Mouse (Mus musculus) forebrain, embryonic 10.5 days (tissue): ENCODE data around the gene Phc3. TPM values are rescaled to one million over a fixed set of nuclear protein-coding genes. Genes with fewer than 3 reads are reported as not detected.
"Not testable (repeated sequence)": the region's sequence is repeated elsewhere in the genome, so short reads cannot be mapped to it uniquely, and the experiment has no call there.

Experiments
- DNase-seq: peaks from one replicate; pipeline ENCODE4 v3.0.0-alpha.2; 2017; ENCODE audit warnings: low spot score; ENCODE audit errors: extremely low spot score
- H3K27ac ChIP-seq: fragments of 300-500 bp; sonication (generic); 2 replicates; pipeline ENCODE4 v1.5.1; 2016; ENCODE audit warnings: mild to moderate bottlenecking
- H3K27me3 ChIP-seq: fragments of 300-500 bp; sonication (generic); 2 replicates; pipeline ENCODE4 v1.6.1; 2016; ENCODE audit warnings: mild to moderate bottlenecking; ENCODE audit not compliant: poor library complexity, severe bottlenecking
- H3K36me3 ChIP-seq: fragments of 300-500 bp; sonication (generic); replicated peaks from 2 replicates; pipeline ENCODE4 v1.6.1; 2016; ENCODE audit warnings: mild to moderate bottlenecking, moderate library complexity
- H3K4me1 ChIP-seq: fragments of 300-500 bp; sonication (generic); 2 replicates; pipeline ENCODE4 v1.6.1; 2016
- H3K4me3 ChIP-seq: fragments of 300-500 bp; sonication (generic); 2 replicates; pipeline ENCODE4 v1.5.1; 2016; ENCODE audit warnings: mild to moderate bottlenecking, moderate library complexity
- H3K9me3 ChIP-seq: fragments of 300-500 bp; sonication (generic); 2 replicates; pipeline ENCODE4 v1.6.1; 2016; ENCODE audit warnings: mild to moderate bottlenecking, moderate library complexity
- WGBS: fragments of 180-500 bp; shearing (Covaris S2); methylation state at CpG from one replicate; pipeline ENCODE4 v1.1.7; 2016; 5-methylcytosine and 5-hydroxymethylcytosine counted together
- polyA plus RNA-seq: library from polyadenylated mRNA; unstranded; fragments of >200 nt; fragmentation: Nextera tagmentation; extraction: Ambion mirVana; gene quantifications from 2 replicates; pipeline ENCODE4 v1.2.1, GENCODE M21; 2016

The Phc3 gene
- polyA plus RNA-seq, 1 experiment from 2014 or later, result 5.9 TPM

DNA sequence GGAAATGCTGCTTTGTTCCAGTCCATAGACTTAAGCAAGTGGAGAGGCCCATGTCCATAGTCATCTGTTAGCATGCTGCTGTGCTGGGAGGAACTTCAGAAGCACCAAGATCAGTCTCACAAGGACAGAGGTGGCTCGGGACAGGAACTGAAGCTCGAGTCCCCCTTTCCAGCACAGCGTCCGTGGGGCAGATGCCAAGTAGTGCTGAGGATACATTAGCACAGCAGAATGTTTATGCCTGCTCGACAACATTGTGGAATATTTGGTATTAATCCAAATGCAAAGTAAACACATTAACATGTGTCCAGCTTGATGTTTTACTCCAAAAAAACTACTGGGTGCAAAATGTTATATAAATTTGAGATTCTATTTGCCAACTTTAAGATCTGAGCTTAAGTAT is 72.5 kb downstream of the Phc3 start:
- Histone ChIP-seq H3K27ac (no peak overlapping the region), H3K27me3 (no peaks in the 10 kb centered on the region), H3K36me3 (peaks cover 42% of the 10 kb centered on the region), H3K4me1 (no peaks in the 10 kb centered on the region), H3K9me3 (no peaks in the 10 kb centered on the region), H3K4me3 (no peak overlapping the region)
- DNase-seq, result no peak
- WGBS, result 90% methylated on average over 5 of the region's 5 CpGs

- H3K4me3 ChIP-seq, result no peak overlapping the region
- H3K4me1 ChIP-seq, result peaks cover 10% of the 10 kb centered on the region; the same call in 1 of the 2 replicates
- H3K27ac ChIP-seq, result no peak overlapping the region
- no peaks in the 10 kb centered on the region for H3K36me3 ChIP-seq
- peaks cover 4% of the 10 kb centered on the region for H3K9me3 ChIP-seq
- WGBS, result 22% methylated on average over 1 of the region's 1 CpGs
- no peak for DNase-seq
- H3K27me3 ChIP-seq, result no peaks in the 10 kb centered on the region
Observed at GRCm38 (mm10) chr3:30889014-30889413, 80.2 kb downstream of the Phc3 start.

- no peak overlapping the region for H3K4me3 ChIP-seq
- WGBS, result 92% methylated on average over 3 of the region's 3 CpGs
- H3K27ac ChIP-seq, result no peak overlapping the region
- no peaks in the 10 kb centered on the region for H3K36me3 ChIP-seq
- peaks cover 10% of the 10 kb centered on the region; the same call in 1 of the 2 replicates for H3K4me1 ChIP-seq
- no peaks in the 10 kb centered on the region for H3K27me3 ChIP-seq
- no peak for DNase-seq
- peaks cover 10% of the 10 kb centered on the region for H3K9me3 ChIP-seq
Observed at GRCm38 (mm10) chr3:30887449-30887848, 81.8 kb downstream of the Phc3 start.

GRCm38 (mm10) chr3:30876709-30877108 is 92.5 kb downstream of the Phc3 start:
- Histone ChIP-seq H3K9me3 (no peaks in the 10 kb centered on the region), H3K27ac (no peak overlapping the region), H3K4me3 (no peak overlapping the region), H3K27me3 (no peaks in the 10 kb centered on the region), H3K36me3 (no peaks in the 10 kb centered on the region), H3K4me1 (no peaks in the 10 kb centered on the region)
- 86% methylated on average over 6 of the region's 6 CpGs for whole genome bisulfite sequencing
- DNase-seq, result no peak

GRCm38 (mm10) chr3:30869995-30870394 is 99.2 kb downstream of the Phc3 start:
- peaks cover 13% of the 10 kb centered on the region for H3K4me1 ChIP-seq
- H3K9me3 ChIP-seq, result no peaks in the 10 kb centered on the region
- WGBS, result 88% methylated on average over 1 of the region's 1 CpGs
- DNase-seq, result no peak
- no peaks in the 10 kb centered on the region for H3K36me3 ChIP-seq
- H3K27ac ChIP-seq, result no peak overlapping the region
- H3K4me3 ChIP-seq, result no peak overlapping the region
- no peaks in the 10 kb centered on the region for H3K27me3 ChIP-seq

DNA sequence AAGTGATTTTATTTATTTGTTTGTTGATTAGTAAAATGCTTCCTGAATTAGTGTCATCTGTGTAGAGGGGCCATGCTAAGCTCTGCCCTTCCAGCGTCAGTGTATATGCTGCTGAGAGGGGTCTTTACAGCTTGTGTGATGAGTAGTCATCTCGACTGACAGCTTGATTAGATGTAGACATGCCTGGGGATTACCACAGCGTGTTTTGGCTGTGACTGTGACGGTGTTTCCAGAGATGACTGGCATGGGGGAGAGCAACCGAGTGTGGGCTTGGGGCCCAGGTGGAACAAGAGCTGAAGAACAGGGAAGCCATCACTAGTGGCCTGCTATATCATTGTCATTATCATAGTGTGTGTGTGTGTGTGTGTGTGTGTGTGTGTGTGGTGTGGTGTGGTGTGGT is 100.6 kb downstream of the Phc3 start:
- WGBS, result 81% methylated on average over 5 of the region's 5 CpGs
- H3K27me3 ChIP-seq, result no peaks in the 10 kb centered on the region
- H3K4me3 ChIP-seq, result no peak overlapping the region
- H3K4me1 ChIP-seq, result peaks cover 13% of the 10 kb centered on the region
- DNase-seq, result no peak
- no peaks in the 10 kb centered on the region for H3K36me3 ChIP-seq
- no peak overlapping the region for H3K27ac ChIP-seq
- H3K9me3 ChIP-seq, result no peaks in the 10 kb centered on the region

- Histone ChIP-seq H3K4me3 (no peak overlapping the region), H3K27me3 (no peaks in the 10 kb centered on the region), H3K9me3 (no peaks in the 10 kb centered on the region), H3K4me1 (peaks cover 13% of the 10 kb centered on the region), H3K36me3 (no peaks in the 10 kb centered on the region), H3K27ac (no peak overlapping the region)
- 88% methylated on average over 5 of the region's 5 CpGs for WGBS
- no peak for DNase-seq
Observed at GRCm38 (mm10) chr3:30868176-30868575, 101.0 kb downstream of the Phc3 start.

GRCm38 (mm10) chr3:30864640-30865039 is 104.6 kb downstream of the Phc3 start:
- 95% methylated on average over 1 of the region's 1 CpGs for WGBS
- H3K27me3 ChIP-seq, result no peaks in the 10 kb centered on the region
- H3K27ac ChIP-seq, result no peak overlapping the region
- DNase-seq, result no peak
- H3K9me3 ChIP-seq, result no peaks in the 10 kb centered on the region
- H3K36me3 ChIP-seq, result no peaks in the 10 kb centered on the region
- H3K4me3 ChIP-seq, result no peak overlapping the region
- peaks cover 13% of the 10 kb centered on the region for H3K4me1 ChIP-seq

GRCm38 (mm10) chr3:30863712-30864435 is 105.3 kb downstream of the Phc3 start:
- peaks cover 13% of the 10 kb centered on the region for H3K4me1 ChIP-seq
- H3K27ac ChIP-seq, result no peak overlapping the region
- H3K36me3 ChIP-seq, result no peaks in the 10 kb centered on the region
- H3K4me3 ChIP-seq, result no peak overlapping the region
- DNase-seq, result no peak
- no peaks in the 10 kb centered on the region for H3K9me3 ChIP-seq
- H3K27me3 ChIP-seq, result no peaks in the 10 kb centered on the region
- WGBS, result 83% methylated on average over 5 of the region's 5 CpGs

DNA sequence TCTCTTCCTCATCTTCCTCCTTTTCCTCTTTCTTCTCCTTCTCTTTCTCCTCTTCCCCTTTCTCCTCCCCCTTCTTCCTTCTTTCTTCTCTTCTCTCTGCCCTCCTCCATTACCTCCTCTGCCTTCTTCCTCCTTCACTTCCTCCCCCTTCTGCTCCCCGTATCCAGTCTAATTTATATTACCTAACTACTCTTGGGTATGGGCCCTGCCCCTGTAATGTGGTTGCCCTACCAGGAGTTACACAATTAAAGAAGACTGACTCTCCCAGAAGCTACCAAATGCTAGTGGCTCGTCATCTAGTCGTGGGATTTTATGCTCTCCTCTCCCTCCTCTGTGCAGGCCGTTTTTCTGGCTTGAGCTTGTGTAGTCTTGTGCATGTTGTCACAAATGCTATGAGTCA is 108.5 kb downstream of the Phc3 start:
- 90% methylated on average over 4 of the region's 4 CpGs for WGBS
- Histone ChIP-seq H3K9me3 (no peaks in the 10 kb centered on the region), H3K27me3 (peaks cover 24% of the 10 kb centered on the region), H3K27ac (no peak overlapping the region), H3K4me1 (peaks cover 7% of the 10 kb centered on the region), H3K36me3 (no peaks in the 10 kb centered on the region), H3K4me3 (no peak overlapping the region)
- no peak for DNase-seq

DNA sequence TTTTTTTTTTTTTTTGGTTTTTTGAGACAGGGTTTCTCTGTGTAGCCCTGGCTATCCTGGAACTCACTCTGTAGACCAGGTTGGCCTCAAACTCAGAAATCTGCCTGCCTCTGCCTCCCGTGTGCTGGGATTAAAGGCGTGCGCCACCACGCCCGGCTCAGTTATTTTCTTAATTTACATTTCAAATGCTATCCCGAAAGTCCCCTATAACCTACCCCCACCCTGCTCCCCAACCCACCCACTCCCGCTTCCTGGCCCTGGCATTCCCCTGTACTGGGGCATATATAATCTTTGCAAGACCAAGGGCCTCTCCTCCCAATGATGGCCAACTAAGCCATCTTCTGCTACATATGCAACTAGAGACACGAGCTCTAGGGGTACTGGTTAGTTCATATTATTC is 109.6 kb downstream of the Phc3 start:
- 93% methylated on average over 8 of the region's 8 CpGs for WGBS
- H3K4me1 ChIP-seq, result peaks cover 11% of the 10 kb centered on the region
- not testable (repeated sequence) for H3K9me3 ChIP-seq, H3K4me3 ChIP-seq, H3K36me3 ChIP-seq, DNase-seq, H3K27ac ChIP-seq
- H3K27me3 ChIP-seq, result peaks cover 35% of the 10 kb centered on the region

- Histone ChIP-seq H3K36me3 (no peaks in the 10 kb centered on the region), H3K9me3 (no peaks in the 10 kb centered on the region), H3K27me3 (peaks cover 46% of the 10 kb centered on the region), H3K27ac (peak within 1 kb of the TSS; percentile 54), H3K4me1 (peaks cover 11% of the 10 kb centered on the region), H3K4me3 (peak within 1 kb of the TSS; percentile 64)
- peak; percentile 55 for DNase-seq
- under 1% methylated on average over 75 of the region's 75 CpGs for WGBS
Observed at GRCm38 (mm10) chr3:30855604-30856458, 113.4 kb downstream of the Phc3 start, which contains the start of gene Gpr160. Gpr160 (plus strand) TSS chr3:30855950.

DNA sequence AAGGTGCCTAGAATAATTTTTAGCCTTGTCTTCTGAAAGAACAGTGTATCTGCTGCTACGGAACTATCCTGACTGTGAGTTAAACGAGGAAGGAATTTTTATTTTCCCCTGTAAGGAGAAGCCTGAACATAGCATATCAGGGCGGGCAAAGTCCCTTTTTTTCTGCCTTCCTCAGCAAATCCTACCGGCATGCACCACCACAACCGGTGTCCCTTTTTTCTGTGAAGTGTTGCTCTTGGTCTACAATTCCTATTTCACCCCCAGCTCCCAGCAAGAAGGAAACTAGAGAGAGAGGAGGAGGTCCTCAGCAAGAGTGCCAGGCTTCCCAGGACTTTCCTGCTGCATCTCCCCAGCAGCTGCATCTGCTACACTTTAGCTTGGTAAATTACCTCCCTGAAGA is 115.6 kb downstream of the Phc3 start:
- H3K9me3 ChIP-seq, result no peaks in the 10 kb centered on the region
- WGBS, result 89% methylated on average over 5 of the region's 5 CpGs
- H3K27ac ChIP-seq, result no peak overlapping the region
- no peaks in the 10 kb centered on the region for H3K36me3 ChIP-seq
- peaks cover 46% of the 10 kb centered on the region for H3K27me3 ChIP-seq
- no peak for DNase-seq
- H3K4me1 ChIP-seq, result peaks cover 11% of the 10 kb centered on the region
- no peak overlapping the region for H3K4me3 ChIP-seq
